Mouse (Mus musculus) c-Kit-positive CD71-positive TER-119-positive erythroid progenitor cells, embryonic 14.5 days (primary cell): ENCODE results near the gene Ubap2l.

Experiments used
- DNase-seq: peaks from one replicate; pipeline ENCODE4 v3.0.0-alpha.2; 2013; ENCODE audit warnings: low spot score

The Ubap2l gene

DNA sequence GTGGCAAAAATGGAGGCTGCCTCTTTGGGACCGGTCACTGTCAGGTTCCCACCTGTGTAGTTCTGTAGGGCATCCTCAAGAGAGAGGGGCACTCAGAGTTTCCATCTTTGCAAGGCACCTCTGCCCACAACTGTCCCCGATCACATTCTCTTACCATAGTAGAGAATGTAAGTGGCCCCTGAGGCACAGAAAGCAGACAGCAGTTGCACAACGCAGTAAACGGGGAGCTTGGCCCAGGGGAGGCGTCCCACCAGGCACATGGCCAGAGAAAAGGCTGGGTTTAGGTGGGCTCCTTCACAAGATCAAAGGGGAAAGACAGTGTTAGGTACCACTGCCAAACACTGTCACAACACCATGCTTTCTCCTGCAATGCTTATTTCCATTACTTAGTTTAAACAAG lies 86.5 kb downstream of the Ubap2l start:
- DNase-seq: no peak

DNA sequence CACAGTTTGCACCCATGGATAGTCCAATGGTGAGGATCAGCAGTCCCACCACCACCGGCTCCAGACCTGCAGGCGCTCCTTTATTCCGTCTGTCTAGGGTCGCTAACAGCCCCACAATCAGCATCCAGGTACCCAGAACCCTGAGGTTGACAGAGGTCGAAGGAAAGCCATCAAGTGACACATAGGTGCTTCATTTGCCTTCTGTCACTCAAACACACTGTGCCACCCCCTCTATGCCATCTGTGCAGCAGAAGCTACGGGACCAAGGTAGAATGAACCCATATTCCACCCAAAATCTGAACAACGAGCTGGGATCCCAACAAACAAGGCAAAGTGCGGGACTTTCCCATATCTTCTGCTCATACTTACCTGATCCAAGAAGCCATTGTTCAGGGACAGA lies 86.9 kb downstream of the Ubap2l start:
- DNase-seq: no peak

DNA sequence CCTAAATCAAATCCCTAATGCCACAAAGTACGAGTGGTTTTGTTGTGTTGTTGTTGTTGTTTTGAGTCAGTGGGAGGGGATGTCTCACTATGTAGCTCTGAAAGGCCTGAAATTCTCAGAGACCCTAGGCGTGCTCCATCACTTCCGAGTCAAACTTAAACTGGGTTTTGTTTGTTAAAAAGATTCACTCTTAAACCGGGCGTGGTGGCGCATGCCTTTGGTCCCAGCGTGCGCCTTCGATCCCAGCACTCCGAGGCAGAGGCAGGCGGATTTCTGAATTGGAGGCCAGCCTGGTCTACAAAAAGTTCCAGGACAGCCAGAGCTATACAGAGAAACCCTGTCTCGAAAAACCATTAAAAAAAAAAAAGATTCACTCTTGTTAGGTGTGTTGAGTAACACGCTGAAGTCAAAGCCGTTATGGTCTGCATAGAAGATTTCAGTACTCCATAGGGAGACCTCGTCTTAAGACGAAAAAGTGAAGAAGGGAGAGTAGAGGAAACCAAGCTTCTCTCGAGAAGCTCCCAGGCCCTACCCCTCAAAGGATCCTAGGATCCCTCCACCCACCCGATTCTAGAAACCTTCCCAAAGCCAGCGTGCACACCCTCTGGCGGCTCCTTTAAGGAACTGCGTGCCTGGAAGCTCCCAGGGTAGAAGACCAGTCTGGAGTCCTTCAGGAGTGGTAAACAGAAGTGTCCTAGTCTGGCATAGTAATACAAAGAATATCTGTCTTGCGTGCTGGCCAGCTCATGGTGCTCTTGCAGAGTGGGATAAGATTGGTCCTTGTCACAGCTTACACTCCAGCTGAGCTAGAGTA lies 88.3 kb downstream of the Ubap2l start:
- peak; percentile 23 for DNase-seq

DNA sequence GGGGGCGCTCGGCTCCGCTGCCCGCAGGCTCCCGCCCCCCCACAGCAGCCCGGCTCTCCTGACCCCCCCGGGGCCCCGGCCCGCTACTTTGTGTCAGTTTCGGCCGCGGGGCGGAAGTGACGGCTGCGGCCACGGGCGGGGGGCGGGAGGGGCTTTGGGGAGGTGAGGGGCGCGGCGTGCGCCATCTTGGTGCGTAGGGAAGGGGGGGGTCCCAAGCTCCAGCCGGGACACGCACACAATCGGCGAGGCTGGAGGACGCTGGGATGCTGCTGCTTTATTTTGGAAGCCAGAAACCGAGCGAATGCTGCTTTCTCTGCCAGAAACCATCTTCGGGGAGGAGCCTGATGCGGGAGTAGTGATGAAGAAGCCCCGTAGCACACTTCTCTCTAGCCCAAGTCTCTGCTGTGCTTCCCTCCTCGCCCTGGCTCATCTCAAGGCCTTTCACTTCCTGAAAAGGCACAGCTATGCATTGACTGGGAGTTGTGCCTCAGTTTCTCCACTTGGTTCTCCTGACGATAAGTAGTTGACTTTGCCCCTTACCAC lies 89.1 kb downstream of the Ubap2l start, which contains the start of gene Atp8b2:
Gene Atp8b2 (minus strand): TSS at position 288 of the 543 bp plus-strand sequence.
- DNase-seq: no peak

DNA sequence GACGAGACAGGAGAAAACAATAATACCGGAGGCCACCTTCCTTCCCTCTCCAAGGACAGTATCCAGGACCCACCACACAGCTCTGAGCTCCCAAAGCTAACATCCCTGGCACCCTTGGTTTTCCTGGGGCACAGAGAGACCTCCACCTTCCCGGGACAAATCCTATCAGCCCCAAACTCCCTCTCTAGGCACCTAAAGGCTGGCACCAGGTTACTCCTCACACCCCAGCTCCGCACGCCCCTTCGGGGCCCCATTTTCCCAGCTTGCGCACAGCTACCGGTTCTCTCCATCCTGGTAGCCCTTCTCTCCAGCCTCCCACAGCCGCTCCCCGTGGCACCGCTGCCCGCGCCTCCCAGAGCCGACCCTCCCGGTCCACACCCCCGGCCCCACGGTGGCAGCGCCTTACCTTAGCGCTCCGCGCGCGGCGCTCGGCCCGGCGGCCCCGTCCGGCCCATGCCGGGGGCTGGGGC lies 89.6 kb downstream of the Ubap2l start:
- no peak for DNase-seq

DNA sequence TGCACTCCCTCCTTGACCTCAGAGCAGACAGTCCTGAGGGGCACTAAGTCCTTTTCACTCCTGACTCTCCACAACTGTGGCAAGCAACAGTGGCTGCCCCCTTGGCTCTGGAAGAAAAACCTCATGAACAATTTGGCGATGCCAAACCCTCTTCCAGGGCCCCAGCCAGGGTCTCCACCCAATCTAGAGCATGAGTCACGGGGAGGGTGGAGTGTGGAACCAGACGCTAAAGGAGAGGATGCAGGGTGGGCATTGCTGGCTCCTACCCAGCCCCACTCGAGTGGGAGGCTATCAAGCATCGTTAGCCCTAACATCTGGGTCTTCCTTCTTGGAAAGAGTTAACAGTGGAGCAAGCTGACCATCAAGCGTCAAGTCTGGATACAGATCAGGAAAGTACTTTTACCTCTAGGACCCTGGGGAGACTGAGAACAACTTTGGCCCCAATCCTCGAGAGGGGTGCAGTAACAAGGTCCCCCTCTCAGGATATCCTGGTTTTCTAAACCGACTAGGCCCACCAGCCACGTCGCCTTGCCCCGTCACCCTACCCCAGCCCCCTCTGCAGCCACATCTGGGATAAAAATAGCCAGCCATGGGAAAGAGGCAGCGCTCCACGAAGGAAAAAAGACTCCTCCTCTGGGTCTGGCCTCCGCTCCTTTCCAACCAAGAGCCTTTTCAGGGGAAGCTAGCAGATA lies 90.2 kb downstream of the Ubap2l start:
- no peak for DNase-seq

DNA sequence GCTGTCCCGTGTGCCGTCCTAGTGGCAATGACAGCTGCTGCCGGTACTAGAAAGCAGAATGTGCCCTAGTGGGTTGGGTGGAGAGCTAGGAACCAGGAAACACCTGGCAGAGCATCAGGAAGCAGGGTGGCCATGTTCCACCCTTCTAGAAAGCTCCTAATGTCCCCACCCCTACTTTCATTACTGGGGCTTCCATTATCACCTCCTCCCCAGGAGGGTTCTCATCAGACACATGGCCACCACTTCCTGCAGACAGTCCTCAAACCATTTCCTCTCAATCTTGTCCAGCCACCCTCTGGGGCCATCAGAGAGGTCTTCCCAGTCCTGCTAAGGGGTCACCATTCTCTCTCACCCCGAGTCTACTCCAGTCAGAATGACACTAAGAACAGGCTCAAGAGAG lies 91.0 kb downstream of the Ubap2l start:
- DNase-seq: no peak

DNA sequence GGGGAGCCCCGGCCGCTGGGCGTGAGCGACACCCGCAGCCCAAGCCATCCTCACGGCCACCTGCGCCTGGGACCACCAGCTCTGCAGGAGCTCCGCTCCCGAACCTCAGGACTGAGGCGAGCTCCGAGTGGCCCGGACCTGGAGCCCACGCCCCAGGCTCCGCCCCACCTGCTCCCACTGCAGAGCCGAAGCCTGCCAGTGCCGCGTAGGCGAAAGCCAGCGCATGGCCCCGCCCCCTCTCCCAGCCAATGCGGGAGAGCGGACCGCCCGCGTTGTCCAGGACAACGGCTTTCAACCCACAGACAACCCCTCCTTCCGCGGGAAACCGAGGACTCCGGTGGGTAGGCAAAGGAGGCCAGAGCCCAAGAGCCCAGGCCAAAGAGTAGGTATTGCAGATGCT lies 92.0 kb downstream of the Ubap2l start:
- peak; percentile 34 for DNase-seq

DNA sequence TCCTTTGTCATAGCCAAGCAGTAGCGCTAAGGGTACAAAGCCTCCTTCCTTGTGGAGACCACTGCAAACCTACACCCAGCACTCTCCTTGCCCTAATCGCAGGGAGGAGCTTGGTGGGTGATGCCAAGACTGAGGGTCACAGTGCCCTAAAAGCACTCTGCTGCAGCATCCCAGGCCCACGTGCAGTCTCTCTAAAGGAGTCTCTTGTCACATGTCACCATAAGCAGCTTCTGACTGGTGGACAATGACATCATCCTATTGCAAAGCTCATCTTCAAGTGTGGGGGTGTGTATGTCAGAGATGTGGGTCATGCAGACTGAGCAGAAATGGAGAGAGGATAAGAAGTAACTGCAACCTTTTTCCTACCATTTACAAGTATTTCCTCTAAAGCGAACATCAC lies 93.0 kb downstream of the Ubap2l start:
- no peak for DNase-seq

DNA sequence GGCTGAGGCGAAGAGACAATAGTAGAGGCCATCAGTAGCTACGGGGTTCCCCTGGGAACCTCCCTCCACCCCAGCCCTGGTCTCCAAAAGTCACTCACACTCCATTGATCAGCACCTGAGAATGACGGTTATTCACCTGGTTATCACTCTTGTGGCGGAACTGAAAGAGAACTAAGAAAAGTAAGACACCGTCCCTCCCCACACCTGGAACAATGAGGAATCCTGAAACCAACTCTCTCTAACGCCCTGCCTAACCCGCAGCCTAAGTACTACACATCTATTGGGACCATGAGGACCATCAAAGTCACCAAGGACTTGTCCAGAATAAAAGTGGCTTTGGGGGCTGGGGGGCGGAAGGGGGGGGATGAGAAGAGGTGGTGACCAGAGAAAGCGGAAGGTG lies 94.5 kb downstream of the Ubap2l start:
- no peak for DNase-seq

DNA sequence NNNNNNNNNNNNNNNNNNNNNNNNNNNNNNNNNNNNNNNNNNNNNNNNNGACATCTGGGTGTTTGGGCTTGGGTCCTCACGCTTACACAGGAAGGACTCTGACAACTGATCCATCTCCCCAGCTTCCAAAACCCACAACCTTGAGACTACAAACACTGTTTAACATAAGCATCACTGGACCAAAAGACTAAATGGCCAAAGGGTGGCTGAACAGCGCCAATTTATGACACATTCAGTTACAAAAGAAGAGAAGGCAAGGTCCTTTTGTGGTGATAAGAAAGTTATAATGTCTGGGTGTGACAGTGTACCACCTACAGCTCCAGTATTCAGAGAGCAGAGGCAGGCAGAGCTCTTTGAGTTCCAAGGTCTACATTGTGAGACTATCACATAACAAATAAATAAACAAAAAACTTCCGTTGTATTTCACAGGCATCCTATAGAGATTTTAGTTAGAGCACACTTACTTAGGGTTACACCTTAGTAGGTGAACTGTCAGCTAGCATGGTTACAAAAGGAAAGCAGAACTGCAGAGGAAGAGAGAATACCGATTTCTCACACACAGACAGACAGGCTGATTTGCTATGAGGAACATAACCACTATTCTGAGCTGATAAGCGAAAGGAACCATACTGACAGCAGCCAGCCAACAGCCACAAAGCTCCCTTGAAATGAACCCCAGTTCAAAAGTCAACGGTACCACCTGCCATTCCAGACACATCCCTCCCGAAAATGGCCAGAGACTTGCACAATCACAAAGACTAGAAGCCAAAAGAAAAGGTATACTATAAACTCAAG lies 96.1 kb downstream of the Ubap2l start:
- no peak for DNase-seq

DNA sequence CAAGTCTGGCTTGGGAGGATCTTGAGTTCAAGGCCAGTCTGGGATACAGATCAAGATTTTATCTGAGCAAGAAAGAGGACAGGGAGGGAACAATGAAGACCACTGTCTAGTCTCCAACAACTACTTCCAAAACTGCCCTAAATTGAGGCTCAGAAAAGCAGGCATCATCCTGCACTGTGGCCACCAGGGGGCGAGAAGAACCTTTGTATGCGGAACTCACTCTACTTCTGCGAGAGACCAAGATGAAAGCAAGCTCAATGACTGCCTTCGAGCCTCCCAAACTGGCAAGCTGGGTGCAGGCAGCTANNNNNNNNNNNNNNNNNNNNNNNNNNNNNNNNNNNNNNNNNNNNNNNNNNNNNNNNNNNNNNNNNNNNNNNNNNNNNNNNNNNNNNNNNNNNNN lies 99.0 kb downstream of the Ubap2l start:
- peak; percentile 68 for DNase-seq
